11 mouse cellular contexts compared by ENCODE assay signal in genomic region chr7:57312018-57312417, GRCm38 (mm10).
"Had no signal": no experiment of that assay in that cellular context is flagged by ENCODE, and none has a peak within 500 bp of the region (broad histone marks: within the 10 kb centered on the region; RNA-seq: fewer than 3 reads in every experiment).

No protein-coding gene starts in this region.

- H3K4me3 ChIP-seq: limb, embryonic 13.5 days; liver, embryonic 15.5 days; midbrain, embryonic 13.5 days had no signal

- H3K27ac ChIP-seq: kidney, postnatal 0 days; limb, embryonic 13.5 days; liver, embryonic 15.5 days; midbrain, embryonic 13.5 days had no signal

- H3K9ac ChIP-seq: limb, embryonic 13.5 days; liver, embryonic 15.5 days; midbrain, embryonic 13.5 days had no signal

- H3K27me3 ChIP-seq: limb, embryonic 13.5 days; liver, embryonic 15.5 days; midbrain, embryonic 13.5 days had no signal

- H3K4me2 ChIP-seq: limb, embryonic 13.5 days; liver, embryonic 11.5 days; liver, embryonic 15.5 days; midbrain, embryonic 13.5 days had no signal

- ATAC-seq: midbrain, embryonic 13.5 days had no signal

- DNase-seq: kidney, adult 8-10 months; kidney, postnatal 36 days; layer of hippocampus, adult 9-11 months; lung, adult 2 months; right cerebral cortex, postnatal 14 days; thymus, postnatal 36 days had no signal

- H3K9me3 ChIP-seq: limb, embryonic 13.5 days; liver, embryonic 15.5 days; midbrain, embryonic 13.5 days had no signal

- H3K4me1 ChIP-seq: limb, embryonic 13.5 days; liver, embryonic 15.5 days; midbrain, embryonic 13.5 days had no signal

- H3K36me3 ChIP-seq: limb, embryonic 13.5 days; liver, embryonic 15.5 days; midbrain, embryonic 13.5 days had no signal
